Mouse (Mus musculus) stomach, embryonic 16.5 days (tissue): Measurements from ENCODE around the gene Ide. TPM values are rescaled to one million over a fixed set of nuclear protein-coding genes. Genes with fewer than 3 reads are reported as not detected.
A peak's percentile ranks its signal among the peaks of the same experiment; 100 is the strongest.

ENCODE experiments used
- ATAC-seq: fragments of 200-750 bp; cut with Nextera tagmentation; 2 replicates; pipeline ENCODE4 v1.8.0; 2017; ENCODE audit warnings: moderate number of reproducible peaks, moderate TSS enrichment; ENCODE audit not compliant: insufficient read depth, low FRiP score
- H3K27ac ChIP-seq: fragments of 300-500 bp; sonication (generic); 2 replicates; pipeline ENCODE4 v1.5.1; 2014; ENCODE audit warnings: low read length
- H3K27me3 ChIP-seq: fragments of 300-500 bp; sonication (generic); 2 replicates; pipeline ENCODE4 v1.6.1; 2014; ENCODE audit warnings: low read length, control low read depth, mixed read lengths; ENCODE audit not compliant: control insufficient read depth, insufficient read depth
- H3K36me3 ChIP-seq: fragments of 300-500 bp; sonication (generic); 2 replicates; pipeline ENCODE4 v1.6.1; 2014; ENCODE audit warnings: low read length; ENCODE audit not compliant: control insufficient read depth, insufficient read depth
- H3K4me1 ChIP-seq: fragments of 300-500 bp; sonication (generic); 2 replicates; pipeline ENCODE4 v1.6.1; 2014; ENCODE audit warnings: low read length, control low read depth, mixed read lengths; ENCODE audit not compliant: control insufficient read depth, insufficient read depth
- H3K4me2 ChIP-seq: fragments of 300-500 bp; sonication (generic); 2 replicates; pipeline ENCODE4 v1.6.1; 2014; ENCODE audit warnings: low read depth, low read length, mixed read lengths
- H3K4me3 ChIP-seq: fragments of 300-500 bp; sonication (generic); replicated peaks from 2 replicates; pipeline ENCODE4 v1.5.1; 2014; ENCODE audit warnings: mild to moderate bottlenecking, low read length
- H3K9ac ChIP-seq: fragments of 300-500 bp; sonication (generic); 2 replicates; pipeline ENCODE4 v1.6.1; 2014; ENCODE audit warnings: low read length
- H3K9me3 ChIP-seq: fragments of 300-500 bp; sonication (generic); replicated peaks from 2 replicates; pipeline ENCODE4 v1.6.1; 2016; ENCODE audit warnings: low read length, control low read depth; ENCODE audit not compliant: control insufficient read depth
- WGBS: fragments of 180-500 bp; shearing (Covaris S2); extraction: QIAGEN DNeasy Blood & Tissue Kit; methylation state at CpG from one replicate; pipeline ENCODE4 v1.1.7; 2014; 5-methylcytosine and 5-hydroxymethylcytosine counted together
- polyA plus RNA-seq: library from polyadenylated mRNA; unstranded; fragments of >200 nt; fragmentation: Nextera tagmentation; extraction: Ambion mirVana; gene quantifications from 2 replicates; pipeline ENCODE4 v1.2.1, GENCODE M21; 2015

The Ide gene
- 69.0 and 80.9 TPM in 2 replicates for polyA plus RNA-seq

GRCm38 (mm10) chr19:37337752-37338151, at the start of gene Ide:
TSS of gene Ide (minus strand) at chr19:37337852.
- no peak within 1 kb of the TSS for H3K9ac ChIP-seq
- H3K36me3 ChIP-seq = no peaks in the 10 kb centered on the region
- no peaks in the 10 kb centered on the region for H3K9me3 ChIP-seq
- no peak for ATAC-seq
- H3K4me2 ChIP-seq = no peak within 1 kb of the TSS
- 72% methylated on average over 4 of the region's 4 CpGs for WGBS
- H3K27me3 ChIP-seq = no peaks in the 10 kb centered on the region
- H3K27ac ChIP-seq = no peak within 1 kb of the TSS; the same call in 1 of the 2 replicates
- no peaks in the 10 kb centered on the region for H3K4me1 ChIP-seq
- H3K4me3 ChIP-seq = no peak within 1 kb of the TSS

GRCm38 (mm10) chr19:37386126-37386525, 48.5 kb upstream of the Ide start:
- Histone ChIP-seq H3K4me2 (no peak overlapping the region), H3K9me3 (no peaks in the 10 kb centered on the region), H3K36me3 (peaks cover 12% of the 10 kb centered on the region), H3K27me3 (no peaks in the 10 kb centered on the region), H3K27ac (no peak overlapping the region), H3K4me3 (no peak overlapping the region), H3K4me1 (no peaks in the 10 kb centered on the region), H3K9ac (no peak overlapping the region)
- 55% methylated on average over 3 of the region's 3 CpGs for WGBS
- ATAC-seq = no peak

- Histone ChIP-seq H3K4me2 (no peak overlapping the region), H3K4me1 (peaks cover 15% of the 10 kb centered on the region), H3K9me3 (no peaks in the 10 kb centered on the region), H3K27ac (no peak overlapping the region), H3K9ac (no peak overlapping the region), H3K4me3 (no peak overlapping the region; the same call in 1 of the 2 replicates), H3K27me3 (no peaks in the 10 kb centered on the region), H3K36me3 (no peaks in the 10 kb centered on the region)
- ATAC-seq = no peak
- WGBS = 86% methylated on average over 6 of the region's 6 CpGs
Observed at GRCm38 (mm10) chr19:37378816-37379215, 41.2 kb upstream of the Ide start.

- H3K36me3 ChIP-seq = no peaks in the 10 kb centered on the region
- 11% methylated on average over 8 of the region's 8 CpGs for WGBS
- ATAC-seq = no peak
- no peak overlapping the region for H3K27ac ChIP-seq
- no peaks in the 10 kb centered on the region for H3K27me3 ChIP-seq
- H3K4me1 ChIP-seq = peaks cover 15% of the 10 kb centered on the region
- peak overlapping the region; percentile 55 for H3K4me2 ChIP-seq
- H3K4me3 ChIP-seq = peak overlapping the region; percentile 97
- H3K9ac ChIP-seq = peak overlapping the region; percentile 62
- no peaks in the 10 kb centered on the region for H3K9me3 ChIP-seq
Observed at GRCm38 (mm10) chr19:37377404-37377990, 39.8 kb upstream of the Ide start.

- no peak overlapping the region for H3K27ac ChIP-seq
Observed at GRCm38 (mm10) chr19:37376841-37377240, 39.2 kb upstream of the Ide start.

GRCm38 (mm10) chr19:37375755-37376615, 38.3 kb upstream of the Ide start, which contains the start of gene Kif11:
TSS of gene Kif11 (plus strand) at chr19:37376403.
- under 1% methylated on average over 73 of the region's 73 CpGs for WGBS
- no peaks in the 10 kb centered on the region for H3K9me3 ChIP-seq

More at GRCm38 (mm10) chr19:37376841-37377240, 39.2 kb upstream of the Ide start:
- H3K9ac ChIP-seq = peak overlapping the region; percentile 83
- no peaks in the 10 kb centered on the region for H3K36me3 ChIP-seq
- no peaks in the 10 kb centered on the region for H3K9me3 ChIP-seq
- WGBS = 1% methylated on average over 11 of the region's 11 CpGs
- peaks cover 15% of the 10 kb centered on the region for H3K4me1 ChIP-seq
- no peaks in the 10 kb centered on the region for H3K27me3 ChIP-seq
- H3K4me2 ChIP-seq = peak overlapping the region; percentile 55
- ATAC-seq = no peak
- peak overlapping the region; percentile 97 for H3K4me3 ChIP-seq

GRCm38 (mm10) chr19:37374941-37375754, 37.5 kb upstream of the Ide start:
- no peaks in the 10 kb centered on the region for H3K9me3 ChIP-seq
- H3K27ac ChIP-seq = peak overlapping the region; percentile 99
- H3K4me2 ChIP-seq = peak overlapping the region; percentile 64
- 19% methylated on average over 7 of the region's 7 CpGs for WGBS
- H3K4me3 ChIP-seq = peak overlapping the region; percentile 97
- no peaks in the 10 kb centered on the region for H3K27me3 ChIP-seq
- no peaks in the 10 kb centered on the region for H3K36me3 ChIP-seq
- ATAC-seq = no peak
- peak overlapping the region; percentile 83 for H3K9ac ChIP-seq
- peaks cover 12% of the 10 kb centered on the region for H3K4me1 ChIP-seq

More at GRCm38 (mm10) chr19:37375755-37376615, 38.3 kb upstream of the Ide start, which contains the start of gene Kif11:
- Histone ChIP-seq H3K4me3 (peak within 1 kb of the TSS; percentile 97), H3K9ac (peak within 1 kb of the TSS; percentile 83), H3K27me3 (no peaks in the 10 kb centered on the region), H3K4me2 (peak within 1 kb of the TSS; percentile 64), H3K27ac (peak within 1 kb of the TSS; percentile 99), H3K4me1 (peaks cover 15% of the 10 kb centered on the region), H3K36me3 (no peaks in the 10 kb centered on the region)
- ATAC-seq = peak; percentile 99

- Histone ChIP-seq H3K36me3 (no peaks in the 10 kb centered on the region), H3K9me3 (no peaks in the 10 kb centered on the region), H3K4me3 (no peak overlapping the region), H3K4me2 (no peak overlapping the region), H3K4me1 (peaks cover 4% of the 10 kb centered on the region; the same call in 1 of the 2 replicates), H3K27ac (no peak overlapping the region), H3K27me3 (no peaks in the 10 kb centered on the region), H3K9ac (no peak overlapping the region)
- 84% methylated on average over 5 of the region's 5 CpGs for WGBS
- ATAC-seq = no peak
Observed at GRCm38 (mm10) chr19:37370356-37370755, 32.7 kb upstream of the Ide start.
